Mouse (Mus musculus) common myeloid progenitor, adult 5-6 weeks (primary cell): ENCODE results near the gene Mup6. TPM values are rescaled to one million over a fixed set of nuclear protein-coding genes. Genes with fewer than 3 reads are reported as not detected.
"Not testable (repeated sequence)": the region's sequence is repeated elsewhere in the genome, so short reads cannot be mapped to it uniquely, and the experiment has no call there.

Source experiments
- ATAC-seq: replicated peaks from 2 replicates; pipeline ENCODE4 v1.8.0; 2016; ENCODE audit warnings: low read depth, mild to moderate bottlenecking, moderate TSS enrichment, inconsistent platforms; ENCODE audit not compliant: poor library complexity, severe bottlenecking
- total RNA-seq: library from RNA; stranded (forward); fragments of 200-1000, 187-1606 nt; gene quantifications from 2 replicates; pipeline ENCODE4 v1.2.3, GENCODE M21; 2017

Gene Mup6
- total RNA-seq: not detected in 2 replicates

- ATAC-seq: no peak
These were observed at the start of gene Mup6 for GRCm38 (mm10) chr4:59963405-59964344. Gene Mup6, plus strand, starts transcription at chr4:59964294.

GRCm38 (mm10) chr4:59914608-59915403 is 49.3 kb upstream of the Mup6 start, which contains the start of gene Slc46a2:
Gene Slc46a2, minus strand, starts transcription at chr4:59915056.
- no peak for ATAC-seq

DNA sequence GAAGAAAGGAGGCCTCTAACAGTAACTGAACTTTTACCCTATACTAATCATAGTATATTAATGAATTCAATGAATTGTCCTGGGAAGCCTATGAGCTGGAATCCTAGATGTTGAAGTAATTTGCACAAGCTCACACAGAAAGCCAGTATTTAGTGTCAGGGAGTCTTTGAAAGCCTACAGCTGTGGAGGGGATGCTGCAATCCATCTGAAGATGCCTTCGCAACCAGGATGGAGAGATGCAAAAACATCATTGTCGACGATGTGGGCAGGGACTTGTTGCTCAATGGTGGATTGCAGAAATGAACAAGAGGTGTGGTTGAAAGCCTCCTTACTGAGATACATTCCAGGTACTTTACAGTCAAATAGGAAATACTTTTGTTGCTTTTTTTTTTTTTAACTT is 46.1 kb upstream of the Mup6 start:
- ATAC-seq: no peak

GRCm38 (mm10) chr4:59925082-59925481 is 39.0 kb upstream of the Mup6 start:
- ATAC-seq: no peak

GRCm38 (mm10) chr4:59927666-59928065 is 36.4 kb upstream of the Mup6 start:
- ATAC-seq: no peak

- peak; percentile 98 for ATAC-seq
These were observed 35.7 kb upstream of the Mup6 start for GRCm38 (mm10) chr4:59928347-59928746.

- peak; percentile 86 for ATAC-seq
These were observed 31.4 kb upstream of the Mup6 start for GRCm38 (mm10) chr4:59932505-59933281.

DNA sequence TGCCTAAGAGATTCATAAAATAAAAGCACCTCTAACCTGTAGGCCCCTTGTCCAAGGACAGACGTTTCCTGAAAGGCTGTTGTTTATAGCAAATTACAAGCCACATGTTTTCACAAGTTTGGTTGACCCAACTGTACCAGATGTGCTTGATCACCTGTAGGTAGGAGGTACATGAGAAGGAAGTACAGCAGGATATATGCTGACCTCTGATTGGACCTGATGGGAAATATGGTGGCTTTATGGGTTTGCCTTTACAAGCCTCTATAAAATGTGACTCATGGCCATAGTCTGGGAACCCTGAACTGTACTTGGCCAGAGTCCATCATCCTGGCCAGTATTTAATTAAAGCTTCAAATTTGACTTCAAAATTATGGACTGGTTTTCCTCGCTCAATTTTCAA is 26.6 kb upstream of the Mup6 start:
- no peak for ATAC-seq

GRCm38 (mm10) chr4:59960610-59961009 is 3.5 kb upstream of the Mup6 start, which contains the start of gene Mup4:
Gene Mup4, minus strand, starts transcription at chr4:59960710.
- ATAC-seq: no peak

DNA sequence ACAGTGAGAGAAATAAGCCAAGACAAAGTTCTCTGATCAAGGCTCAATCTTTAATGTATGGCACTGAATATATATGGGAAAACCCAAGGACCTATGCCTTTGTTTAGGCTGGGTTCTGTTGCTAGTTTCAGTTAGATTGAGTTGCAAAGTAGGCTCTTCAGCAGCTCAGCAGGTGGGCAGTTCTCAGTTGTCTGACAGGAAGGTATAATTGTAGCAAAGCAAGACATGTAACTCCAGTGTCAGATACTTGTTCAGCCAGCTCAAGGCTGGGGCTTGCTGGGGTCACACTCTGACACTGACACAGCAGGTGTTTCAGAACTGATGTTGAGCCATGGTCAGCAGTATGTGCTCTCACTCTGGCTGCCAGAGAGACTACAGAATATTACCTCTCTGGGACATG is 33.8 kb downstream of the Mup6 start:
- not testable (repeated sequence) for ATAC-seq

GRCm38 (mm10) chr4:60020141-60020540 is 56.0 kb downstream of the Mup6 start:
- not testable (repeated sequence) for ATAC-seq

DNA sequence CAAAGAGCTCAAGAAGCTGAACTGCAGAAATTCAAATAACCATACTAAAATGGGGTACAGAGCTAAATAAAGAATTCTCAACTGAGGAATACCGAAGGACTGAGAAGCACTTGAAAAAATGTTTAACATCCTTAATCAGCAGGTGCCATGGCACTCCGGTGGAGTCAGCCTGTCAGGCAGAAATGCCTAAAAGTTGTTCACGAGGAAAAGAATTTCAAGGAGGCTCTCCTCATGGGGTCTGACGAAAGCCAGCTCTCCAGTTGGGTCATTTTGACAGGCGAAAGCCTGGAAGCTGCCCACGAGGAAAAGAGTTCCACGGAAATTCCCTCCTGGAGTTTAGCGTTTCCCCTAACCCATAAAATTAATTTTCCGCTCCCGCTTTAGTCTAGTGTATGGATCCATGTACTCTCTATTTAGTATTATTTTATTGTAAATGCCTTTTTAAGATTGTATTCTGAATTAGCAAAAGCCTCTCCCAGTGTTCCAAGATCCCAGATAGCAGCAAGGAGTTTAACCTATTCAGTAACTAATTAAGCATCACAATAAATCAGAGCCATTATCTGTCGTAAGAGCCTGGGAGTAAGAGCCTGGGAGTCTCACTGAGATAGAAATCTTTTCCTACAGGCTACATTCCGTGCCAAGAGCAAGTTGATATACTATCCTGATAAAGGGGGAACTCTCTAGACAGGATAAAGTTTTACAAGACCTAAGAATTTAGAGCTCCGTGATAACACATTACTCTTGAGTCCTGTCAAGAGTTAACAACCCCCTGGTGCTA is 65.4 kb downstream of the Mup6 start:
- ATAC-seq: not testable (repeated sequence)

Other genes starting within 250 kb of the Mup6 start
- gene Inip, start 162.7 kb upstream of the Mup6 start, total RNA-seq: 70.6 and 76.9 TPM in 2 replicates
- 25.9 and 28.8 TPM in 2 replicates for gene Snx30, start 158.5 kb upstream of the Mup6 start, total RNA-seq
- not detected in 2 replicates for gene Slc46a2, start 49.2 kb upstream of the Mup6 start, total RNA-seq
- gene Mup4, start 3.6 kb upstream of the Mup6 start, total RNA-seq: not detected in 2 replicates
- not detected in 2 replicates for gene Mup7, start 106.2 kb downstream of the Mup6 start, total RNA-seq
- gene Mup2, start 190.0 kb downstream of the Mup6 start, total RNA-seq: not detected in 2 replicates